Mouse (Mus musculus) brain, embryonic 14.5 days (tissue): ENCODE data around the gene Fam92b.
A peak's percentile ranks its signal among the peaks of the same experiment; 100 is the strongest.

ENCODE experiments used
- CTCF ChIP-seq: fragments of 200-500 bp; IDR thresholded peaks from 2 replicates; pipeline ENCODE4 v1.5.1; 2012; ENCODE audit warnings: inconsistent platforms, mild to moderate bottlenecking, moderate library complexity, borderline replicate concordance; ENCODE audit not compliant: insufficient read depth, insufficient read length; ENCODE audit errors: extremely low read depth
- POLR2A ChIP-seq: fragments of 200-500 bp; IDR thresholded peaks from 2 replicates; pipeline ENCODE4 v1.6.1; 2012; ENCODE audit warnings: mild to moderate bottlenecking, inconsistent platforms, borderline replicate concordance; ENCODE audit not compliant: poor library complexity, insufficient read depth, insufficient read length, severe bottlenecking; ENCODE audit errors: extremely low read depth

- TF ChIP-seq POLR2A (no peak), CTCF (peak; percentile 91)
These were observed 1.8 kb upstream of the Fam92b start for GRCm38 (mm10) chr8:120179027-120179431.
